Mouse (Mus musculus): ENCODE measurements around the gene Mlst8.

- no peak for TF ChIP-seq POLR2A (IDR thresholded peaks at IDR 0.05; ENCODE audit: control insufficient read depth, low read depth, low read length)
- TF ChIP-seq CTCF (IDR thresholded peaks at IDR 0.05; ENCODE audit: control insufficient read depth, insufficient read depth, insufficient replicate concordance, low read depth, low read length): no peak
Measured at GRCm38 (mm10) chr17:24453372-24453771, 25.5 kb downstream of the Mlst8 start.

Data from testis, adult 2 months (tissue).